Mouse (Mus musculus): ENCODE results near the gene Gsx2.

The Gsx2 gene

DNA sequence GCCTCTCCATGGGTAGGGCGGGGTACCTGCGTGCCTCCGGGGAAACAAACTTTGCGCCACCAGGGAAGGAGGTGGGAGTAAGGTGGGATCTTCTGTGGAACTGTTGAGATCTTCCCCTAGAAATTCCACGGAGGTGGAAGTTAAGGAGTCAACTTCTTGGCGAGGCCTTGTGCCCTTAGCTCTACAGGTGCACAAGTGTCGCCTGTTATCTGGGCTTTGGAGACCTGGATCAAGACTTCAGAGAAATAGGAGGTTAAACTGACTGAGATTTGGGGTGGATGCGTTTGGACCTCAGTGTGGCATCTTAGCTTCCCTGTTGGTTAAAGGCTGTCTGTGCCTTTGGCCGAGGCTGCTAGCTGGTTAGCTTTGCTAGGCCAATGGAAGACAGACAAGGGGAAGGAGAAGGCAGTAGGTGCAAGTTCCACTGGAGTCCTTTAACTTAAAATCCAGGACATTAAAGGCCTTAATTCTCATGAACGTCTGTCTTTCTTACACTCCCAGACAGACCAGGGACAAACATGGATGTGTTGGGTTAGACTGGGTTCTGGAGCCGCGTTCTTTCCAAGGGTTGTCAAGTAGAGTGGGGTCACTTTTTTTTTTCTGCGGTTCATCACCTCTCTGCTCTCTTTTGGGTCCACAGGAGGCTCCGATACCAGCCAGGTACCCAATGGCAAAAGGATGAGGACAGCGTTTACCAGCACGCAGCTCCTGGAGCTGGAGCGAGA lies 1.1 kb downstream of the Gsx2 start:
- no peak for DNase-seq (ENCODE audit: low read depth)

GRCm38 (mm10) chr5:75077051-75077380 lies 1.6 kb downstream of the Gsx2 start:
- DNase-seq (ENCODE audit: low read depth): no peak

- no peak for DNase-seq (ENCODE audit: low read depth)
Observed at GRCm38 (mm10) chr5:75079564-75079963, 4.2 kb downstream of the Gsx2 start.

GRCm38 (mm10) chr5:75082439-75082838 lies 7.0 kb downstream of the Gsx2 start:
- no peak for DNase-seq (ENCODE audit: low read depth)

DNA sequence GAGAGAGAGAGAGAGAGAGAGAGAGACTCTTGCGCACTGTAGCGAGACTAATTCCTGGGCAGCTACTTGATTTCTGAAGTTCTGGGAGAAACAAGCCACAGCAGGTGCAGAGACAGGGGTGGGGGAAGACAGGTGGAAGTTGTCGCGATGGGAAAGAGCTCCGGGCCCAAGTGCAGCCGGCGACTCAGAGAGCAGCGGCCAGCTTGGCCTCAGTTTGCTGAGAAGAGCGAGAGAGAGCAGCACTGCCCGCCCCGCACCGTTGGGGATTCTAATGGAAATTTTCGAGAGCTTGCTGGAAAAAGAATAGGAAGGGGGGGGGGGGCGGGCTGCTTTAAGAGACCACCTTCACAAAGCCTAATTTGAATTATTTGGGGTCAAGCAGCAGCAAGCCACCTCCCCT lies 7.7 kb downstream of the Gsx2 start:
- DNase-seq (ENCODE audit: low read depth): no peak

DNA sequence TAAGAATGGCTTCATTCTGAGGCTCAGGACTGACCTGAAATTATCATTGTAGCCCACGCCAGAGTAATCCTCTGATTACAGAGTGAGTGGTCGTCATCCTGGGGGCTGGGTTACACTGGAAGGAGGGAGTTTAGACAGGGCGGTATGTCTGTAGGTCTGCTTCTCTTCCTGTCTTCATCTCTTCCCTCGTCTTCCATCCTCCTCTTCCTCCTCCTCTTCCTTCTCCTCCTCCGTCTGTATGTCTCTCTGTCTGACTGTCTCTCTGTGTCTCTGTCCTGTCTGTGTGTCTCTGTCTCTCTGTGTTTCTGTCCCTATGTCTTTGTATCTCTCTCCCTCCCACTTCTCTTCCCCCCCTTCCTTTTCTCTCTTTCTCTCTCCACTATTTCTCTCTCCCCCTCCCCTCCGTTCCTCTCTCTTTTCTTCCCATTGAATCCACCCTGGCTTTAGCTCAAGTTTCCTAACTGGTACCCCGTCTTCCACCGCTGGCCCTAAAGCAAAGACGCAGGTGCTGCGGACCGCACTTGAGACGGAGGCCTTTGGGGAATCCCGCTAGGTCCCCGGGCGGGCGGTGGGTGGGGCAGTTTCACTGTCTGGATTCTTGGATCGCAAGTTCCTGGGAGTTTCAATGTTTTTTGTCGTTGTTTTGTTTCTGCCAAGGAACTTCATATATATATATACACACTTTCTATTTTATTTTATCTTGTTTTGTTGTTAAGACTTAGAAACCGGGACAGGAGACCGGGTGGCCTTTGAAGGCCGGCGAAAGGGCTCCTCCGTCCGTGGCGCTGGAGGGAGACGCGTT lies 8.4 kb downstream of the Gsx2 start:
- no peak for DNase-seq (ENCODE audit: low read depth)

- no peak for DNase-seq (ENCODE audit: low read depth)
Observed at GRCm38 (mm10) chr5:75084393-75084870, 9.0 kb downstream of the Gsx2 start.

DNA sequence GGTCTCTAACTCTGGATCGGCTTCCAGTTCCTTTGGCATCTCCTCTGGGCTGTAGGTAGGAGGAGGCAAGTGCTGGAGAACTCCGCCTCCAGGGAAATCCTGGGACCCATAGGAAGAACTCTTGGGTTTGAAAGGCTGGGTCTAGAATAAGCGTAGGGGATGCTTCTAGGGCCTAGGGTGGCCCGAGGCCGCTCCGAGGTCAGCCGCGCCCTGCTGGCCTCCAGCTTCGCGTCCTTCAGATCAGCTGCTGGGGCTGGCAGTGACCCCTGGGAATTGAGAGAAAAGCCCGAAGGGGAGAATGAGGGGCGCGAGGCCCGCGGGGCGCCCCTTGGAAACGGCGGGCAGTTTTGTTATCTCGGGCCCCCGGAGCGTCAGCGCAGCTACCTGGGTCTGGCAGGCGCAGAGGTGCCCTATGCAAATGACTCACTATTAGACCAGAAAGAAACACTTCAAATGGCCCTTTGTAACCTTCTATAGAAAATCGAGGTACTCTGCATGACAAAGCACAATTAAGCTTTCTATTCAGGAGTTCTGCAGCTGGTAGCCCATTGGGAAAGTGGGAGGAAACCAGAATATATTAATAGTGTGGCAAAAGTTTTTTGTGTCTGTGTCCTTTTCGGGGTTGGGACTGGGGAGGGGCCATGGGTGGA lies 9.6 kb downstream of the Gsx2 start:
- no peak for DNase-seq (ENCODE audit: low read depth)

GRCm38 (mm10) chr5:75085521-75085875 lies 10.1 kb downstream of the Gsx2 start:
- no peak for DNase-seq (ENCODE audit: low read depth)

GRCm38 (mm10) chr5:75085906-75086305 lies 10.5 kb downstream of the Gsx2 start:
- DNase-seq (ENCODE audit: low read depth): no peak

- no peak for DNase-seq (ENCODE audit: low read depth)
Observed at GRCm38 (mm10) chr5:75106511-75106910, 31.1 kb downstream of the Gsx2 start.

- no peak for DNase-seq (ENCODE audit: low read depth)
Observed at GRCm38 (mm10) chr5:75109368-75109767, 34.0 kb downstream of the Gsx2 start.

DNA sequence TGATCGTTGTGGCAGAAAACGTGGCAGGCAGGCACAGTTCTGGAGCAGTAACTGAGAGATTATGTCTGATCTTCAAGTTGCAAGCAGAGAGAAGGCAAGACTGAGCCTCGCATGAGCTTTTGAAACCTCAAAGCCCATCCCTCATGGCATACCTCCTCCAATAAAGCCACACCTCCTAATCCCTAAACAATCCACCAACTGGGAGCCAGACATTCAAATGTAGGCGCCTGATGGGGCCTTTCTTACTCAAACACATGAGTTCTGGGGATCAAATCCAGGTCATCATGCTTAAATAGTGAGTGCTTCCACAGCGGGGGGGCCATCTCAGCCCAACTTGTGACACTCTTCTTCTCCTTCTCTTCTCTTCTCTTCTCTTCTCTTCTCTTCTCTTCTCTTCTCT lies 36.4 kb downstream of the Gsx2 start:
- no peak for DNase-seq (ENCODE audit: low read depth)

- DNase-seq (ENCODE audit: low read depth): peak; percentile 52
Observed at GRCm38 (mm10) chr5:75118840-75119239, 43.4 kb downstream of the Gsx2 start.

DNA sequence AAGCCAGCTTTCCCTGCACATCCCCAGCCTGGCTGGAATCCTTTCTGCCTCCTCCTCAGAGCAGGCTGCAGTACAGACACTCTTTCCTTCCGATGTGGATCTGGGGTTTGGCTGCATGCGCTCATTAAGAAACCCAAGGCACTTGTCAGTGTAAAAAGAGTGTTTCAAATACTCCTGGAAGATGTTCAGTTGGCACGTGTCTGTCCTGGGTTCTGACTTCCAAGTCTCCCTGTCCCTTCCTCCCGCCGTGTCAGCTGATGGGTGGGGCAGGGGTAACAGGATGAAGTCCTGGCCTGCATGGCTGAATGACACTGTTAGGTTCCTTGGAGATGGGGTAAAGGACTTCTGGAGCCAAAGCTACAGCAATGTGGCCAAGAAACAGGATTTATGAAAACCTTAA lies 46.2 kb downstream of the Gsx2 start:
- no peak for DNase-seq (ENCODE audit: low read depth)

Measured in induced T-regulatory cell, adult 2 months (primary cell).